Mouse (Mus musculus): ENCODE results near the gene Gpn2.

DNA sequence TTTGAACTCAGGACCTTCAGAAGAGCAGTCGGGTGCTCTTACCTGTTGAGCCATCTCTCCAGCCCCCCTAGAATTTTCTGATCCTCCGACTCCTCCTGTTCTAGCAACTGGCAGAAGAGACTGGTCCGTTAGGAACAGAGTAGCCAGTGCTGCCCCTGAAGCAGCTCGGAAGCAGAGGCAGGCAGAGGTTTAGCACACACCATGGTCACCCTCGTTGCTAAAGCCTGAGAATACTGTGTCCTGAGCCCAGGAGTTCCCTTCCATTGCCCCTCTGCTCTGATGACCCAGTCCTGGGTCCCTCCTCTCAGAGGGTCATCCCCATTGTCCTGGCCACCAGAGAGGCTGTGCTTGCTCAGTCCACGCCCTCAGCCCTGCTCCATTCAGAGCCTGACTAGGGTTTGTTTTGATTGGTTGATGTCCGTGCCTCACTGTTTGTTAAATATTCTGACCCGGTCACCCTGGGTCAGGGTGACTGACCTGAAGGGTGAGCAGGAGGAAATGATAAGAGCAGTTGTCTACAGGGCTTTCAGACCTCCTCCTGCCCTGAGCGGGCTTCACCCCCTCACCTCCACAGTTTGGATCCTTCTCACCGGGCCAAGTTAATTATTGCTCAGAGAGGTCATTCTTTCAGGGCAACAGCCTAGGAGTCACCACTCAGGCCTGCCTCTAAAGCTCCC, 27.0 kb upstream of the Gpn2 start:
- no peak for TF ChIP-seq POLR2A (IDR thresholded peaks at IDR 0.05; ENCODE audit: insufficient read length, low read depth)
- no peak for TF ChIP-seq POLR2AphosphoS2 (IDR thresholded peaks at IDR 0.05; ENCODE audit: insufficient read length, low read depth)
- no peak for TF ChIP-seq MYOG (IDR thresholded peaks at IDR 0.05; ENCODE audit: control insufficient read depth in 1 of 3, insufficient read depth in 1 of 3, insufficient read length in 2 of 3, low read depth in 2 of 3)
- TF ChIP-seq USF1 (IDR thresholded peaks at IDR 0.05; ENCODE audit: low read depth) = no peak
- TF ChIP-seq CEBPB (IDR thresholded peaks at IDR 0.05; ENCODE audit: insufficient read depth, poor library complexity, severe bottlenecking) = no peak
- TF ChIP-seq TCF12 (IDR thresholded peaks at IDR 0.05; ENCODE audit: insufficient read depth, poor library complexity, severe bottlenecking) = no peak
- TF ChIP-seq MAX (IDR thresholded peaks at IDR 0.05; ENCODE audit: low read depth) = no peak
